Mouse (Mus musculus): Measurements from ENCODE around the gene Scamp5. TPM values are rescaled to one million over a fixed set of nuclear protein-coding genes. Genes with fewer than 3 reads are reported as not detected.

Scamp5 gene
- polyA plus RNA-seq (2014; fragmentation: Illumina TruSeq; extraction: RNeasy Lipid Tissue Mini Kit (QIAGEN cat#74804); ENCODE audit: insufficient read depth, low read depth, low replicate concordance), result 3.3 TPM

GRCm38 (mm10) chr9:57467896-57468549 lies at the start of gene Scamp5:
Gene Scamp5, minus strand, starts transcription at chr9:57468060.

GRCm38 (mm10) chr9:57503622-57504380 lies 35.9 kb upstream of the Scamp5 start, which contains the start of gene Rpp25:
Gene Rpp25, plus strand, starts transcription at chr9:57504026.

GRCm38 (mm10) chr9:57439522-57440295 lies 28.2 kb downstream of the Scamp5 start, which contains the start of gene Ppcdc:
Gene Ppcdc, minus strand, starts transcription at chr9:57440124.

Other genes with a start within 250 kb of the Scamp5 start
- gene Trcg1, start 231.5 kb downstream of the Scamp5 start, polyA plus RNA-seq (2014; fragmentation: Illumina TruSeq; extraction: RNeasy Lipid Tissue Mini Kit (QIAGEN cat#74804); ENCODE audit: insufficient read depth, low read depth, low replicate concordance), result not detected
- gene 1700017B05Rik, start 205.4 kb downstream of the Scamp5 start, polyA plus RNA-seq (2014; fragmentation: Illumina TruSeq; extraction: RNeasy Lipid Tissue Mini Kit (QIAGEN cat#74804); ENCODE audit: insufficient read depth, low read depth, low replicate concordance), result 9.8 TPM
- gene Ppcdc, start 27.9 kb downstream of the Scamp5 start, polyA plus RNA-seq (2014; fragmentation: Illumina TruSeq; extraction: RNeasy Lipid Tissue Mini Kit (QIAGEN cat#74804); ENCODE audit: insufficient read depth, low read depth, low replicate concordance), result 17.6 TPM
- gene Rpp25, start 36.0 kb upstream of the Scamp5 start, polyA plus RNA-seq (2014; fragmentation: Illumina TruSeq; extraction: RNeasy Lipid Tissue Mini Kit (QIAGEN cat#74804); ENCODE audit: insufficient read depth, low read depth, low replicate concordance), result 0.50 TPM
- gene Cox5a, start 53.2 kb upstream of the Scamp5 start, polyA plus RNA-seq (2014; fragmentation: Illumina TruSeq; extraction: RNeasy Lipid Tissue Mini Kit (QIAGEN cat#74804); ENCODE audit: insufficient read depth, low read depth, low replicate concordance), result 258 TPM
- 13.3 TPM for gene Fam219b, start 69.5 kb upstream of the Scamp5 start, polyA plus RNA-seq (2014; fragmentation: Illumina TruSeq; extraction: RNeasy Lipid Tissue Mini Kit (QIAGEN cat#74804); ENCODE audit: insufficient read depth, low read depth, low replicate concordance)
- gene Mpi, start 84.7 kb upstream of the Scamp5 start, polyA plus RNA-seq (2014; fragmentation: Illumina TruSeq; extraction: RNeasy Lipid Tissue Mini Kit (QIAGEN cat#74804); ENCODE audit: insufficient read depth, low read depth, low replicate concordance), result 13.2 TPM
- gene Scamp2, start 92.9 kb upstream of the Scamp5 start, polyA plus RNA-seq (2014; fragmentation: Illumina TruSeq; extraction: RNeasy Lipid Tissue Mini Kit (QIAGEN cat#74804); ENCODE audit: insufficient read depth, low read depth, low replicate concordance), result 34.8 TPM
- 5.4 TPM for gene Ulk3, start 121.4 kb upstream of the Scamp5 start, polyA plus RNA-seq (2014; fragmentation: Illumina TruSeq; extraction: RNeasy Lipid Tissue Mini Kit (QIAGEN cat#74804); ENCODE audit: insufficient read depth, low read depth, low replicate concordance)
- gene Cplx3, start 138.2 kb upstream of the Scamp5 start, polyA plus RNA-seq (2014; fragmentation: Illumina TruSeq; extraction: RNeasy Lipid Tissue Mini Kit (QIAGEN cat#74804); ENCODE audit: insufficient read depth, low read depth, low replicate concordance), result not detected
- gene Lman1l, start 152.7 kb upstream of the Scamp5 start, polyA plus RNA-seq (2014; fragmentation: Illumina TruSeq; extraction: RNeasy Lipid Tissue Mini Kit (QIAGEN cat#74804); ENCODE audit: insufficient read depth, low read depth, low replicate concordance), result not detected
- 58.2 TPM for gene Csk, start 185.6 kb upstream of the Scamp5 start, polyA plus RNA-seq (2014; fragmentation: Illumina TruSeq; extraction: RNeasy Lipid Tissue Mini Kit (QIAGEN cat#74804); ENCODE audit: insufficient read depth, low read depth, low replicate concordance)
- gene Cyp1a2, start 215.6 kb upstream of the Scamp5 start, polyA plus RNA-seq (2014; fragmentation: Illumina TruSeq; extraction: RNeasy Lipid Tissue Mini Kit (QIAGEN cat#74804); ENCODE audit: insufficient read depth, low read depth, low replicate concordance), result not detected
- 7.8 TPM for gene Cyp1a1, start 219.9 kb upstream of the Scamp5 start, polyA plus RNA-seq (2014; fragmentation: Illumina TruSeq; extraction: RNeasy Lipid Tissue Mini Kit (QIAGEN cat#74804); ENCODE audit: insufficient read depth, low read depth, low replicate concordance)
- 9.5 TPM for gene Edc3, start 240.5 kb upstream of the Scamp5 start, polyA plus RNA-seq (2014; fragmentation: Illumina TruSeq; extraction: RNeasy Lipid Tissue Mini Kit (QIAGEN cat#74804); ENCODE audit: insufficient read depth, low read depth, low replicate concordance)

Measured in lung, adult 10 weeks (tissue).